8 mouse cellular contexts compared by ENCODE assay signal in genomic region chrX:101418946-101419724, GRCm38 (mm10). TPM values are rescaled to one million over a fixed set of nuclear protein-coding genes. Genes with fewer than 3 reads are reported as not detected.
DNase-seq lines count a peak whose midpoint lies in the region; ATAC-seq and TF ChIP-seq lines count a peak whose summit lies in the region.

No protein-coding gene starts in this region.

- H3K9me3 ChIP-seq in limb, embryonic 14.5 days (ENCODE audit: control insufficient read depth, low read length): no peaks in the 10 kb centered on the region
- H3K9me3 ChIP-seq in midbrain, embryonic 14.5 days (ENCODE audit: control insufficient read depth, low read length): no peaks in the 10 kb centered on the region

- H3K36me3 ChIP-seq in kidney, adult 2 months (ENCODE audit: control insufficient read depth, insufficient read depth, low read length): no peaks in the 10 kb centered on the region
- H3K36me3 ChIP-seq in limb, embryonic 14.5 days (ENCODE audit: control insufficient read depth, insufficient read depth, low read length): peaks cover 6% of the 10 kb centered on the region
- 0 out of 2 replicates have a peak, but pooled peaks cover 10% of the 10 kb centered on the region for H3K36me3 ChIP-seq in midbrain, embryonic 14.5 days (ENCODE audit: control insufficient read depth, insufficient read depth, low read length)

- peak overlapping the region; percentile 60 for H3K4me2 ChIP-seq in limb, embryonic 14.5 days (replicated peaks; ENCODE audit: low read depth, low read length, severe bottlenecking)
- peak overlapping the region; percentile 68 for H3K4me2 ChIP-seq in midbrain, embryonic 14.5 days (ENCODE audit: low read length)

- ATAC-seq in frontal cortex, adult (ENCODE audit: low TSS enrichment): no peak
- ATAC-seq in limb, embryonic 14.5 days (ENCODE audit: low FRiP score, low read depth): peak; percentile 20; the same call in 1 of the 2 replicates
- ATAC-seq in midbrain, embryonic 14.5 days (ENCODE audit: low FRiP score, low TSS enrichment): peak; percentile 35

- 2% methylated on average over 32 of the region's 36 CpGs for WGBS in kidney, adult 2 months
- WGBS in limb, embryonic 14.5 days: 25% methylated on average over 35 of the region's 36 CpGs
- 29% methylated on average over 35 of the region's 36 CpGs for WGBS in midbrain, embryonic 14.5 days

- H3K4me3 ChIP-seq in cortical plate, adult 2 months (ENCODE audit: insufficient read depth, low read length): peak overlapping the region; percentile 91
- H3K4me3 ChIP-seq in kidney, adult 2 months (ENCODE audit: insufficient read depth, low read depth, low read length): peak overlapping the region; percentile 89
- H3K4me3 ChIP-seq in limb, embryonic 14.5 days (replicated peaks; ENCODE audit: low read length): peak overlapping the region; percentile 57
- peak overlapping the region; percentile 52 for H3K4me3 ChIP-seq in midbrain, embryonic 14.5 days (replicated peaks; ENCODE audit: low read depth, low read length)

- 0 out of 2 replicates have a peak, but pooled peaks have one; percentile 1 for TF ChIP-seq CTCF in cortical plate, adult 2 months (IDR thresholded peaks at IDR 0.05; ENCODE audit: extremely low read depth, insufficient read depth, low read length)
- TF ChIP-seq CTCF in kidney, adult 2 months (conservative IDR thresholded peaks at IDR 0.05; ENCODE audit: insufficient read depth, insufficient read length, low read depth, low read length): peak; percentile 40

- no peak for TF ChIP-seq POLR2A in cortical plate, adult 2 months (IDR thresholded peaks at IDR 0.05; ENCODE audit: extremely low read depth, insufficient read depth, low read length)
- no peak for TF ChIP-seq POLR2A in kidney, adult 2 months (IDR thresholded peaks at IDR 0.05; ENCODE audit: low read depth, low read length)
- TF ChIP-seq POLR2A in limb, embryonic 14.5 days (IDR thresholded peaks at IDR 0.05; ENCODE audit: borderline replicate concordance, extremely low read depth, insufficient read depth, insufficient read length): no peak

- DNase-seq in frontal cortex, postnatal 10 days (ENCODE audit: low spot score in 2 of 2): peak; percentile 53 to 60
- peak; percentile 29 to 30 for DNase-seq in heart, adult 18-20 months
- DNase-seq in kidney, adult 2 months: peak; percentile 61
- DNase-seq in limb, embryonic 14.5 days (ENCODE audit: low spot score): peak; percentile 8
- DNase-seq in midbrain, embryonic 14.5 days: peak; percentile 64
- DNase-seq in spleen, postnatal 14 days (ENCODE audit: low spot score in 2 of 2): peak; percentile 7 to 26

- 0 out of 2 replicates have a peak overlapping the region, but pooled peaks have one; percentile 86 for H3K27ac ChIP-seq in cortical plate, adult 2 months (ENCODE audit: insufficient read depth, low read length)
- peak overlapping the region; percentile 66; the same call in 1 of the 2 replicates for H3K27ac ChIP-seq in kidney, adult 2 months (ENCODE audit: insufficient read depth, low read depth, low read length)
- peak overlapping the region; percentile 70 for H3K27ac ChIP-seq in limb, embryonic 14.5 days (replicated peaks; ENCODE audit: low read depth, low read length)
- H3K27ac ChIP-seq in midbrain, embryonic 14.5 days (replicated peaks; ENCODE audit: low read depth, low read length): peak overlapping the region; percentile 86

- H3K27me3 ChIP-seq in kidney, adult 2 months (replicated peaks; ENCODE audit: control insufficient read depth, insufficient read depth, low read length): no peaks in the 10 kb centered on the region
- H3K27me3 ChIP-seq in limb, embryonic 14.5 days (ENCODE audit: control insufficient read depth, insufficient read depth, low read length): no peaks in the 10 kb centered on the region
- H3K27me3 ChIP-seq in midbrain, embryonic 14.5 days (ENCODE audit: control insufficient read depth, insufficient read depth, low read length): no peaks in the 10 kb centered on the region

- peak overlapping the region; percentile 70 for H3K9ac ChIP-seq in limb, embryonic 14.5 days (ENCODE audit: low read depth, low read length, severe bottlenecking)
- H3K9ac ChIP-seq in midbrain, embryonic 14.5 days (replicated peaks; ENCODE audit: low read length): peak overlapping the region; percentile 67

- H3K4me1 ChIP-seq in cortical plate, adult 2 months (ENCODE audit: control insufficient read depth, insufficient read depth, low read length): no peaks in the 10 kb centered on the region; the same call in 1 of the 2 replicates
- peaks cover 3% of the 10 kb centered on the region; the same call in 1 of the 2 replicates for H3K4me1 ChIP-seq in kidney, adult 2 months (ENCODE audit: control insufficient read depth, insufficient read depth, low read length)
- H3K4me1 ChIP-seq in limb, embryonic 14.5 days (ENCODE audit: control insufficient read depth, insufficient read depth, low read length): no peaks in the 10 kb centered on the region
- H3K4me1 ChIP-seq in midbrain, embryonic 14.5 days (ENCODE audit: control insufficient read depth, insufficient read depth, low read length): peaks cover 8% of the 10 kb centered on the region

RNA-seq across cellular contexts. Expression of gene Zmym3, which starts 1.5 kb away (rescaled TPM):
- 177 and 193 TPM in 2 replicates for polyA plus RNA-seq in cortical plate, adult 2 months (2012; rRNA removed)
- total RNA-seq in heart, adult 18-20 months (2021): 10 to 100 TPM; 13.1 to 15.9 TPM
- 22.0 and 23.3 TPM in 2 replicates for polyA plus RNA-seq in kidney, adult 2 months (2012; rRNA removed)
- polyA plus RNA-seq in limb, embryonic 14.5 days (2012; rRNA removed): 105 and 118 TPM in 2 replicates
- polyA plus RNA-seq in limb, embryonic 14.5 days (2014; fragmentation: Nextera tagmentation; extraction: Ambion mirVana): 30.4 and 36.5 TPM in 2 replicates
- polyA plus RNA-seq in midbrain, embryonic 14.5 days (2014; fragmentation: Nextera tagmentation; extraction: Ambion mirVana): 67.9 and 75.2 TPM in 2 replicates

RNA-seq across cellular contexts. Expression of gene Nono, which starts 10.0 kb away (rescaled TPM):
- polyA plus RNA-seq in cortical plate, adult 2 months (2012; rRNA removed): 112 and 117 TPM in 2 replicates
- 10 to 100 TPM; 58.2 to 60.3 TPM for total RNA-seq in heart, adult 18-20 months (2021)
- 70.6 and 90.6 TPM in 2 replicates for polyA plus RNA-seq in kidney, adult 2 months (2012; rRNA removed)
- 402 and 421 TPM in 2 replicates for polyA plus RNA-seq in limb, embryonic 14.5 days (2012; rRNA removed)
- 362 and 397 TPM in 2 replicates for polyA plus RNA-seq in limb, embryonic 14.5 days (2014; fragmentation: Nextera tagmentation; extraction: Ambion mirVana)
- 287 and 351 TPM in 2 replicates for polyA plus RNA-seq in midbrain, embryonic 14.5 days (2014; fragmentation: Nextera tagmentation; extraction: Ambion mirVana)

RNA-seq across cellular contexts. Expression of gene Itgb1bp2, which starts 29.8 kb away (rescaled TPM):
- polyA plus RNA-seq in cortical plate, adult 2 months (2012; rRNA removed): 1.8 and 1.9 TPM in 2 replicates
- total RNA-seq in heart, adult 18-20 months (2021): 100 to 1,000 TPM; 163 to 187 TPM
- 0.07 and 2.9 TPM in 2 replicates for polyA plus RNA-seq in kidney, adult 2 months (2012; rRNA removed)
- polyA plus RNA-seq in limb, embryonic 14.5 days (2012; rRNA removed): 55.3 and 70.9 TPM in 2 replicates
- polyA plus RNA-seq in limb, embryonic 14.5 days (2014; fragmentation: Nextera tagmentation; extraction: Ambion mirVana): 35.2 and 47.0 TPM in 2 replicates
- polyA plus RNA-seq in midbrain, embryonic 14.5 days (2014; fragmentation: Nextera tagmentation; extraction: Ambion mirVana): 1.8 and 2.1 TPM in 2 replicates

RNA-seq across cellular contexts. Expression of gene Gjb1, which starts 43.0 kb away (rescaled TPM):
- polyA plus RNA-seq in cortical plate, adult 2 months (2012; rRNA removed): 24.2 and 34.6 TPM in 2 replicates
- not detected for total RNA-seq in heart, adult 18-20 months (2021)
- 122 and 132 TPM in 2 replicates for polyA plus RNA-seq in kidney, adult 2 months (2012; rRNA removed)
- 0.09 and 0.19 TPM in 2 replicates for polyA plus RNA-seq in limb, embryonic 14.5 days (2012; rRNA removed)
- not detected in 2 replicates for polyA plus RNA-seq in limb, embryonic 14.5 days (2014; fragmentation: Nextera tagmentation; extraction: Ambion mirVana)
- polyA plus RNA-seq in midbrain, embryonic 14.5 days (2014; fragmentation: Nextera tagmentation; extraction: Ambion mirVana): 0.57 and 0.85 TPM in 2 replicates

Comparison
In these comparisons a context has a peak if more than half of its experiments do, and no peak if none do; other contexts are left out.
1. DNase-seq: peak in every context shown above with its lines; median percentile 64 in midbrain, embryonic 14.5 days; 61 in kidney, adult 2 months; 56 in frontal cortex, postnatal 10 days; 30 in heart, adult 18-20 months; 16 in spleen, postnatal 14 days; 8 in limb, embryonic 14.5 days.